Mouse (Mus musculus) brain, embryonic 14.5 days (tissue): ENCODE results near the gene Cs.

Experiments used
- CTCF ChIP-seq: fragments of 200-500 bp; IDR thresholded peaks from 2 replicates; pipeline ENCODE4 v1.5.1; 2012; ENCODE audit warnings: inconsistent platforms, mild to moderate bottlenecking, moderate library complexity, borderline replicate concordance; ENCODE audit not compliant: insufficient read depth, insufficient read length; ENCODE audit errors: extremely low read depth
- POLR2A ChIP-seq: fragments of 200-500 bp; IDR thresholded peaks from 2 replicates; pipeline ENCODE4 v1.6.1; 2012; ENCODE audit warnings: mild to moderate bottlenecking, inconsistent platforms, borderline replicate concordance; ENCODE audit not compliant: poor library complexity, insufficient read depth, insufficient read length, severe bottlenecking; ENCODE audit errors: extremely low read depth

DNA sequence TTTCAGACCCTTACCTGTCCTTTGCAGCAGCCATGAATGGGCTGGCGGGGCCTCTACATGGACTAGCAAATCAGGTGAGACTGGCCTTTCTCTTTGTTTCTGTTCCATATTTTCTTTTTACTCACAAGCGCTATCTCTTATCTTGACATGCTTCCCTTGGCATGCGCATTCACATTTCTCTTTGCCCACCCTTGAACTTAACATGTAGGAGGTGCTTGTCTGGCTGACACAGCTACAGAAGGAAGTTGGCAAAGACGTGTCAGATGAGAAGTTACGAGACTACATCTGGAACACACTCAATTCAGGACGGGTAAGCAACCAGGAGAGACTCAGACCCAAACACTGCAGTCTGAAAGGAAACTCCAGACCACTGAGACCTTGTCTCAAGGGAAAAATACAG, 21.7 kb downstream of the Cs start:
- TF ChIP-seq CTCF (no peak), POLR2A (no peak)
